Mouse (Mus musculus): Measurements from ENCODE around the gene Nol7.

- TF ChIP-seq CTCF (IDR thresholded peaks at IDR 0.05; ENCODE audit: low read depth) (no peak), EP300 (optimal IDR thresholded peaks at IDR 0.05) (no peak)
These were observed 18.2 kb upstream of the Nol7 start for GRCm38 (mm10) chr13:43379989-43380388.
